Mouse (Mus musculus) hindbrain, embryonic 16.5 days (tissue): ENCODE measurements at regions not wholly inside any gene's neighbourhood (a gene's known extent, or its start where the extent isn't known, plus 50 kb on each side); places are given as distances from the start of the nearest gene placed in this dataset.

Experiments
- ATAC-seq: fragments of 200-750 bp; cut with Nextera tagmentation; 2 replicates; pipeline ENCODE4 v1.8.0; 2017; ENCODE audit warnings: moderate TSS enrichment, moderate library complexity
- H3K27ac ChIP-seq: fragments of 300-500 bp; sonication (generic); 2 replicates; pipeline ENCODE4 v1.5.1; 2014; ENCODE audit warnings: low read depth, mild to moderate bottlenecking, control low read depth, low read length, moderate library complexity
- H3K27me3 ChIP-seq: fragments of 300-500 bp; sonication (generic); replicated peaks from 2 replicates; pipeline ENCODE4 v1.6.1; 2014; ENCODE audit warnings: low read length; ENCODE audit not compliant: control insufficient read depth, insufficient read depth
- H3K36me3 ChIP-seq: fragments of 300-500 bp; sonication (generic); 2 replicates; pipeline ENCODE4 v1.6.1; 2014; ENCODE audit warnings: mild to moderate bottlenecking, low read length, moderate library complexity, mixed read lengths; ENCODE audit not compliant: control insufficient read depth, insufficient read depth
- H3K4me1 ChIP-seq: fragments of 300-500 bp; sonication (generic); 2 replicates; pipeline ENCODE4 v1.6.1; 2014; ENCODE audit warnings: low read depth, low read length; ENCODE audit not compliant: control insufficient read depth, insufficient read depth
- H3K4me2 ChIP-seq: fragments of 300-500 bp; sonication (generic); 2 replicates; pipeline ENCODE4 v1.6.1; 2014; ENCODE audit warnings: mild to moderate bottlenecking, low read length, control low read depth, moderate library complexity
- H3K4me3 ChIP-seq: fragments of 300-500 bp; sonication (generic); 2 replicates; pipeline ENCODE4 v1.5.1; 2014; ENCODE audit warnings: mild to moderate bottlenecking, low read length, control low read depth, moderate library complexity
- H3K9ac ChIP-seq: fragments of 300-500 bp; sonication (generic); 2 replicates; pipeline ENCODE4 v1.6.1; 2014; ENCODE audit warnings: low read depth, mild to moderate bottlenecking, control low read depth, low read length, moderate library complexity
- H3K9me3 ChIP-seq: fragments of 300-500 bp; sonication (generic); 2 replicates; pipeline ENCODE4 v1.6.1; 2014; ENCODE audit warnings: mild to moderate bottlenecking, low read length, moderate library complexity; ENCODE audit not compliant: control insufficient read depth
- WGBS: fragments of 180-500 bp; shearing (Covaris S2); extraction: QIAGEN DNeasy Blood & Tissue Kit; methylation state at CpG from one replicate; pipeline ENCODE4 v1.1.7; 2014; 5-methylcytosine and 5-hydroxymethylcytosine counted together

- ATAC-seq = no peak
- no peaks in the 10 kb centered on the region for H3K9me3 ChIP-seq
- 89% methylated on average over 9 of the region's 9 CpGs for WGBS
- peaks cover 3% of the 10 kb centered on the region; the same call in 1 of the 2 replicates for H3K4me1 ChIP-seq
- H3K9ac ChIP-seq = no peak overlapping the region
- H3K36me3 ChIP-seq = no peaks in the 10 kb centered on the region
- no peak overlapping the region for H3K27ac ChIP-seq
- no peaks in the 10 kb centered on the region for H3K27me3 ChIP-seq
- no peak overlapping the region for H3K4me2 ChIP-seq
- no peak overlapping the region for H3K4me3 ChIP-seq
These were observed 107.3 kb upstream of the Tnp1 start for GRCm38 (mm10) chr1:73123012-73123411.

- ATAC-seq = no peak
- H3K36me3 ChIP-seq = no peaks in the 10 kb centered on the region
- H3K27me3 ChIP-seq = no peaks in the 10 kb centered on the region
- H3K9ac ChIP-seq = no peak overlapping the region
- H3K4me3 ChIP-seq = no peak overlapping the region
- no peaks in the 10 kb centered on the region for H3K9me3 ChIP-seq
- no peak overlapping the region for H3K4me2 ChIP-seq
- H3K27ac ChIP-seq = no peak overlapping the region
- H3K4me1 ChIP-seq = no peaks in the 10 kb centered on the region
- WGBS = 65% methylated on average over 6 of the region's 6 CpGs
These were observed 103.0 kb upstream of the Tnp1 start for GRCm38 (mm10) chr1:73118661-73119060.

GRCm38 (mm10) chr1:73116526-73116925 is 100.8 kb upstream of the Tnp1 start:
- Histone ChIP-seq H3K4me2 (no peak overlapping the region), H3K27me3 (no peaks in the 10 kb centered on the region), H3K9me3 (no peaks in the 10 kb centered on the region), H3K27ac (no peak overlapping the region), H3K36me3 (no peaks in the 10 kb centered on the region), H3K9ac (no peak overlapping the region), H3K4me1 (no peaks in the 10 kb centered on the region), H3K4me3 (no peak overlapping the region)
- 23% methylated on average over 2 of the region's 2 CpGs for WGBS
- ATAC-seq = no peak

DNA sequence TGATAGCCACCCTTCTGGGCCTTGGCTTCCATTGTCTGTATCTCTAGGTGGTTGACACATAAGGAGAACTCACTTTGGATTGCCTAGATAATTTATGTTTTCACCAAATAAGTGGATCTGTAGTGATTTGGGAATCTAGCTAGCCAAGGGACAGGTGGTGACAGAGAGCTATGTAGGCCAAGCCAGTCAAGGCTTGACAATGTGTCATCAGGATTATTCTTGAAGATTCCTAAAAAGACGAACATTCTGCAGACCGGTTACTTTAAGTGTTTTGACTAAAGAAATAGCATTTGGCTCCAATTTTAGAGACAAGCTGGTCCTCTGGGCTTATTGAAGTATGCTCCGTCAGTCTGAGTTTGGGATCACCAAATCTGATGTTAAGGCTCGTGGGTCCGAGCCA is 100.1 kb upstream of the Tnp1 start:
- H3K4me2 ChIP-seq = no peak overlapping the region
- WGBS = 92% methylated on average over 5 of the region's 5 CpGs
- H3K4me1 ChIP-seq = no peaks in the 10 kb centered on the region
- no peak for ATAC-seq
- H3K36me3 ChIP-seq = no peaks in the 10 kb centered on the region
- no peaks in the 10 kb centered on the region for H3K27me3 ChIP-seq
- no peak overlapping the region for H3K27ac ChIP-seq
- no peaks in the 10 kb centered on the region for H3K9me3 ChIP-seq
- H3K4me3 ChIP-seq = no peak overlapping the region
- H3K9ac ChIP-seq = no peak overlapping the region

DNA sequence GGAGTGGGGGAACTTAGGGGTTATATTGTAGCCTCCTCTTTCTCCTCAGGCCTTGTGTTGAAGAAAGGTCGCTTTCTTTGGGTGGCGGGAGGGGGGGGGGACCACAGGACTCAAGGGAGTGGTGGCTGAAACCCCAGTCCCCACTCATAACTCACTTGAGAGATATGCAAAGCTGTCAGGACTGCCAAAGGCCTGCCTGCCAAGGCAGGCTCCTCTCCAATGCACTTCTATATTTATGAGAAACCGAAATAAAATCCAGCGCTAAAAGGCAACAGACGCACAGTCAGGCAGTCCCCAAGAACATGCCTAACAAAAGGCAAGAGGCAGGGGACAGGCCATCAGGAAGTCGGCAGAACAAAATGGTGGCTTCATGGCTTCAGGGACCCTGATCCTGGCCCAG is 97.4 kb upstream of the Tnp1 start:
- Histone ChIP-seq H3K27me3 (no peaks in the 10 kb centered on the region), H3K9ac (no peak overlapping the region), H3K9me3 (no peaks in the 10 kb centered on the region), H3K4me3 (no peak overlapping the region), H3K4me1 (no peaks in the 10 kb centered on the region), H3K36me3 (no peaks in the 10 kb centered on the region), H3K27ac (no peak overlapping the region), H3K4me2 (no peak overlapping the region)
- no peak for ATAC-seq
- 89% methylated on average over 6 of the region's 6 CpGs for WGBS

DNA sequence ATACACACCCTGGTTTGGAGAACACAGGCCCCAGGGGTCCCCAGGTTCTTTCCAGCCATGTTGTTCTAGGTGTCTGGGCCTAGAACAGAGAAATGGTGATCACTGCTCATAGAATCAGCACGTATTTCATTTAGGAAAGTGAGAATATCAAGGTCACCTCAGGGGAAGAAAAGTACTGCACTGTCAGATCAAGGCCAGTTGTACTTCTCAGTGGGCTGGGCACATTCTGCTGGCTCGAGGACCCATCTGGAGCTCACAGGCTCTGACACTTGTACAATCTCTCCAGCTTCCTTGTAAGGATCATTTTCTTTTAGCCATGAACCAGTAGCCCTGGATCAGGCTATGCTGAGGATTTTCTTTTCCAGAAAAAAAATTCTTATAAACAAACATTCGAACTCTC is 97.0 kb upstream of the Tnp1 start:
- WGBS = 92% methylated on average over 3 of the region's 3 CpGs
- Histone ChIP-seq H3K4me3 (no peak overlapping the region), H3K9ac (no peak overlapping the region), H3K27me3 (no peaks in the 10 kb centered on the region), H3K4me2 (no peak overlapping the region), H3K9me3 (no peaks in the 10 kb centered on the region), H3K27ac (no peak overlapping the region), H3K36me3 (no peaks in the 10 kb centered on the region), H3K4me1 (no peaks in the 10 kb centered on the region)
- no peak for ATAC-seq

DNA sequence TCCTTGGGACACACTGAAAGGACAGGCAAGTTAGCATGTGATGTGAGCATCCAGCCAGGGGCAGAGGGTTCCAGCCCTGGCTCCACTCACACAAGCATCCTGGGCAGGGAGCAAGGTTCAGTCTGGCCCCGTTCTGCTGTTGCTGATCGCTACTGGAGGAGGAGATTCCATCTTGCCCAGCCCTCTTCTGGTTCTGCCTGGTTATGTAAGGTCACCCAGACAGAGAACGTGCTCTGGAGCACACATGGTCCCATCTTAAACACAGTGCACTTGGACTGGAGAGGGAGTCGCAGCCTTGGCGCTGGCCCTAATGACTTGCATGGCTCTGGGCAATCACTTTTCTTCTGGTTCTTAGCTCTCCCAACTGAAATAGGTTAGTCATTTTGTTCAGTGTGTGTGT is 96.2 kb upstream of the Tnp1 start:
- no peak for ATAC-seq
- no peak overlapping the region for H3K4me3 ChIP-seq
- no peak overlapping the region for H3K9ac ChIP-seq
- no peaks in the 10 kb centered on the region for H3K4me1 ChIP-seq
- no peak overlapping the region for H3K4me2 ChIP-seq
- H3K9me3 ChIP-seq = no peaks in the 10 kb centered on the region
- H3K36me3 ChIP-seq = no peaks in the 10 kb centered on the region
- no peak overlapping the region for H3K27ac ChIP-seq
- 94% methylated on average over 5 of the region's 5 CpGs for WGBS
- H3K27me3 ChIP-seq = no peaks in the 10 kb centered on the region

GRCm38 (mm10) chr1:73105856-73106463 is 90.3 kb upstream of the Tnp1 start:
- no peak for ATAC-seq
- Histone ChIP-seq H3K9ac (no peak overlapping the region), H3K4me1 (no peaks in the 10 kb centered on the region), H3K27ac (no peak overlapping the region), H3K9me3 (0 out of 2 replicates have a peak, but pooled peaks cover 1% of the 10 kb centered on the region), H3K4me3 (no peak overlapping the region), H3K36me3 (no peaks in the 10 kb centered on the region), H3K4me2 (no peak overlapping the region), H3K27me3 (no peaks in the 10 kb centered on the region)
- WGBS = 84% methylated on average over 4 of the region's 4 CpGs

DNA sequence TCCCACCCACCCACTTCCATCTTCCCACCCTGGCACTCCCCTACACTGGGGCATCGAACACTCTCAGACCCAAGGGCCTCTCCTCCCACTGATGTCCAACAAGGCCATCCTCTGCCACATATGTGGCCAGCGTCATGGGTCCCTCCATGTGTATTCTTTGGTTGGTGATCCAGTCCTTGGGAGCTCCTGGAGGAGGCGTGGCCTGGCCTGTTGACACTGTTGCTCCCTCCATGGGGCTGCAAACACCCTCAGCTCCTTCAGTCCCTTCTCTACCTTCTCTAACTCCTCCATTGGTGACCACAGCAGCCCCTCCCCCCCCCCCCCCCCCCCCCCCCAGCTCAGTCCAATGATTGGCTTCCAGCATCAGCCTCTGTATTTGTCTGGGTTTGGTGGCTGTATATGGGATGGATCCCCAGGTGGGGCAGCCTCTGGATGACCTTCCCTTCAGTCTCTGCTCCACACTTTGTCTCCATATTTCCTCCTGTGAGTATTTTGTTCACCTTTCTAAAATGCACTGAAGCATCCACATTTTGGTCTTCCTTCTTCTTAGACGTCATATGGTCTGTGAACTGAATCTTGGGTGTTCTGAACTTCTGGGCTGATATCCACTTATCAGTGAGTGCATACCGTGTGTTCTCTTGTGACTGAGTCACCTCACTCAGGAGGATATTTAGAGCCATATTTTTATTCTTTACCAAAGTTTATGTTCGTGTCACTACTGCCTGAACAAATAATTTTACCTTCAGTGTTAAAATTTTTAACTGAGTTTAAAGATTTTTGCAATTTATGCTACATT is 82.1 kb upstream of the Tnp1 start:
- H3K27me3 ChIP-seq = no peaks in the 10 kb centered on the region
- WGBS = 89% methylated on average over 6 of the region's 6 CpGs
- H3K4me3 ChIP-seq = no peak overlapping the region
- no peak overlapping the region for H3K27ac ChIP-seq
- H3K4me1 ChIP-seq = no peaks in the 10 kb centered on the region
- no peak for ATAC-seq
- no peak overlapping the region for H3K4me2 ChIP-seq
- 0 out of 2 replicates have a peak, but pooled peaks cover 2% of the 10 kb centered on the region for H3K9me3 ChIP-seq
- no peak overlapping the region for H3K9ac ChIP-seq
- H3K36me3 ChIP-seq = no peaks in the 10 kb centered on the region
